Mouse (Mus musculus) gastrocnemius, adult 2 months (tissue): ENCODE data around the gene Wdr54. TPM values are rescaled to one million over a fixed set of nuclear protein-coding genes. Genes with fewer than 3 reads are reported as not detected.

ENCODE experiments used
- DNase-seq: peaks from one replicate; pipeline ENCODE4 v3.0.0; 2022
- H3K27ac ChIP-seq: fragments of 200-600 bp; 2 replicates; pipeline ENCODE4 v1.8.1; 2022; ENCODE audit warnings: mild to moderate bottlenecking
- H3K4me3 ChIP-seq: fragments of 200-600 bp; 2 replicates; pipeline ENCODE4 v1.8.1; 2022; ENCODE audit warnings: mild to moderate bottlenecking, moderate library complexity
- CTCF ChIP-seq: fragments of 200-600 bp; IDR thresholded peaks from 2 replicates; pipeline ENCODE4 v1.8.1; 2022; ENCODE audit warnings: antibody characterized with exemption, mild to moderate bottlenecking, moderate library complexity
- intact Hi-C: fragments of 180-260 bp; cut with DNase I; formaldehyde crosslinking; loops from one replicate; pipeline ENCODE4 v1.15.1; 2025
- total RNA-seq, 2 experiments: library from RNA; stranded (reverse); gene quantifications; 2 replicates each; pipeline ENCODE4 v1.2.3; 2021

The Wdr54 gene
- total RNA-seq, 2 experiments from 2014 or later, result 0.84 to 1.1 TPM

- peak; percentile 81 for TF ChIP-seq CTCF
- Histone ChIP-seq H3K4me3 (peak overlapping the region; percentile 85), H3K27ac (peak overlapping the region; percentile 93)
- intact Hi-C loops, result loop anchor here (10.0 kb wide), 1 partner anchor 397 kb away; the partner anchor contains the start of gene Dguok
- peak; percentile 87 for DNase-seq
These were observed 48.4 kb downstream of the Wdr54 start for GRCm38 (mm10) chr6:83107566-83108400.

- TF ChIP-seq CTCF, result no peak
- peak; percentile 8 for DNase-seq
- intact Hi-C loops, result loop anchor here (10.0 kb wide), 1 partner anchor 401 kb away; the partner anchor contains the start of gene Dguok
- Histone ChIP-seq H3K27ac (no peak overlapping the region), H3K4me3 (no peak overlapping the region)
These were observed 52.0 kb downstream of the Wdr54 start for GRCm38 (mm10) chr6:83104158-83104557.

- H3K4me3 ChIP-seq, result peak overlapping the region; percentile 97
- H3K27ac ChIP-seq, result no peak overlapping the region
- TF ChIP-seq CTCF, result no peak
- intact Hi-C loops, result loop anchor here (10.0 kb wide), 1 partner anchor 402 kb away; the partner anchor contains the start of gene Dguok
- peak; percentile 23 for DNase-seq
These were observed 53.0 kb downstream of the Wdr54 start for GRCm38 (mm10) chr6:83103130-83103650.

GRCm38 (mm10) chr6:83101688-83102556 lies 54.3 kb downstream of the Wdr54 start:
- intact Hi-C loops, result loop anchor here (1.0 to 10.0 kb wide), 3 partner anchors 47 to 403 kb away; partner anchors contain the start of genes Aup1, Dguok and Htra2
- peak overlapping the region; percentile 97 for H3K4me3 ChIP-seq
- peak; percentile 65 for TF ChIP-seq CTCF
- DNase-seq, result peak; percentile 79
- peak overlapping the region; percentile 92 for H3K27ac ChIP-seq

GRCm38 (mm10) chr6:83101316-83101687 lies 54.9 kb downstream of the Wdr54 start, which contains the start of the genes Ccdc142 and Gm42688:
TSS of gene Ccdc142 (plus strand) at chr6:83101601.
TSS of gene Gm42688 (plus strand) at chr6:83101617.
- peak within 1 kb of the TSS; percentile 92 for H3K27ac ChIP-seq
- peak within 1 kb of the TSS; percentile 97 for H3K4me3 ChIP-seq
- peak; percentile 92 for DNase-seq
- intact Hi-C loops, result loop anchor here (1.0 to 10.0 kb wide), 3 partner anchors 47 to 403 kb away; partner anchors contain the start of genes Aup1, Dguok and Htra2
- TF ChIP-seq CTCF, result peak; percentile 62

Other genes starting within 250 kb of the Wdr54 start
- gene Sema4f, start 216.6 kb downstream of the Wdr54 start, total RNA-seq, result under 1 TPM in 1 of 2 experiments, not detected in 1; 0.05 TPM
- gene M1ap, start 209.5 kb downstream of the Wdr54 start, total RNA-seq, result under 1 TPM in 1 of 2 experiments, not detected in 1; 0.45 TPM
- gene Dok1, start 122.9 kb downstream of the Wdr54 start, total RNA-seq, result 1 to 10 TPM; 1.3 to 4.1 TPM
- gene Loxl3, start 122.2 kb downstream of the Wdr54 start, total RNA-seq, result 1 to 10 TPM; 2.1 to 3.5 TPM
- 100 to 1,000 TPM in 1 of 2 experiments, 10 to 100 TPM in 1; 94.5 to 101 TPM for gene Aup1, start 101.9 kb downstream of the Wdr54 start, total RNA-seq
- 10 to 100 TPM; 14.1 to 21.5 TPM for gene Htra2, start 101.1 kb downstream of the Wdr54 start, total RNA-seq
- gene Dqx1, start 98.6 kb downstream of the Wdr54 start, total RNA-seq, result 1 to 10 TPM in 1 of 2 experiments, under 1 TPM in 1; 0.20 to 1.1 TPM
- not detected for gene Tlx2, start 86.1 kb downstream of the Wdr54 start, total RNA-seq
- 1 to 10 TPM; 8.2 to 8.7 TPM for gene Pcgf1, start 78.5 kb downstream of the Wdr54 start, total RNA-seq
- gene Lbx2, start 70.0 kb downstream of the Wdr54 start, total RNA-seq, result under 1 TPM in 1 of 2 experiments, not detected in 1; 0.31 TPM
- gene Ccdc142, start 54.8 kb downstream of the Wdr54 start, total RNA-seq, result under 1 TPM; 0.61 to 0.70 TPM
- gene Gm42688, start 54.8 kb downstream of the Wdr54 start, total RNA-seq, result 1 to 10 TPM; 1.0 to 1.2 TPM
- 100 to 1,000 TPM in 1 of 2 experiments, 10 to 100 TPM in 1; 94.7 to 121 TPM for gene Mrpl53, start 47.4 kb downstream of the Wdr54 start, total RNA-seq
- 1 to 10 TPM; 4.7 to 6.6 TPM for gene Mogs, start 40.9 kb downstream of the Wdr54 start, total RNA-seq
- 10 to 100 TPM; 43.3 to 45.6 TPM for gene Wbp1, start 34.8 kb downstream of the Wdr54 start, total RNA-seq
- 10 to 100 TPM; 13.7 to 16.3 TPM for gene Ino80b, start 31.0 kb downstream of the Wdr54 start, total RNA-seq
- gene Rtkn, start 20.9 kb downstream of the Wdr54 start, total RNA-seq, result 10 to 100 TPM; 12.2 to 15.3 TPM
- under 1 TPM in 1 of 2 experiments, not detected in 1; 0.11 TPM for gene 1700003E16Rik, start within 50 bp of the Wdr54 start, total RNA-seq
- gene Dctn1, start 9.5 kb upstream of the Wdr54 start, total RNA-seq, result 100 to 1,000 TPM; 129 to 139 TPM
- not detected for gene Slc4a5, start 63.4 kb upstream of the Wdr54 start, total RNA-seq
- 1 to 10 TPM; 3.0 to 4.2 TPM for gene Mthfd2, start 169.5 kb upstream of the Wdr54 start, total RNA-seq
- 10 to 100 TPM in 1 of 2 experiments, 1 to 10 TPM in 1; 7.4 to 12.6 TPM for gene Mob1a, start 169.6 kb upstream of the Wdr54 start, total RNA-seq
- gene Bola3, start 192.8 kb upstream of the Wdr54 start, total RNA-seq, result 100 to 1,000 TPM; 245 to 263 TPM